Mouse (Mus musculus) cerebellum, adult 8-10 months (tissue): ENCODE measurements around the gene Zranb1.

ENCODE experiments used
- DNase-seq: peaks from one replicate; pipeline ENCODE4 v3.0.0; 2022

The Zranb1 gene

DNA sequence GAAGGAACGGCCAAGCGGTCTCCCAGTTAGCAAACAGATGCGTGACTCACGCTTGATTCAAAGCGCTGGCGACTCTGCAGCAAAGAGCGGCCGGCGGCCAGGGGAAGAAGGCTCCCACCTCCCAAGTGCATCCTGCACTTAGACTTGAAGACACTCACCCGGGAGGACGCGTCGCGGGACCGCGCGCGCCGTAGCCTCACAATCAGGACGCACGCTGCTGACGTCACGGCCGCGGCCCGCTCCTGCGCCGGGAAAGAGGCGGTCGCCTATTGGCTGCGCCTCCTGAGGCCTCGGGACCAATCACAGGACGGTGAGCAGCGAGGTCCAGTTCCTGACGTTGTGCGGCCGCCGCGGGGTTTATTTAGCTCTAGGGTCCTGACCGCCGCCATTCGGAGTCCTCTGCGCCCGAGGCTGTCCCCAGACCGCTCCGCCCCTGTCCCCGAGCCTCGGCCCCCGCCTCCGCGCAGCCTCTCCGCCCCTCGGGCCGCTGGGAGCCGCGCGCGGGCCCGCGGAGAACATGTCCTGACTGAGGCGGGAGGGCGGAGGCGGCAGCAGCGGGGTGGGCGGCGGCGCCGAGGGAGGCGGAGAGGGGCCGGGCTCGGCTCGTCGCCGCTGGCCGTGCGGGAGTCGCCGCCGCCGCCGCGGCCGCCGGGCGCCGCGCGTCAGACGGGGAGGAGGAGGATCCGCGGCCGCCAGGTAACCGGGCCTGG is at the start of gene Zranb1:
Gene Zranb1, plus strand, starts transcription at position 293 of the 710 bp plus-strand sequence.
- DNase-seq = peak; percentile 98

DNA sequence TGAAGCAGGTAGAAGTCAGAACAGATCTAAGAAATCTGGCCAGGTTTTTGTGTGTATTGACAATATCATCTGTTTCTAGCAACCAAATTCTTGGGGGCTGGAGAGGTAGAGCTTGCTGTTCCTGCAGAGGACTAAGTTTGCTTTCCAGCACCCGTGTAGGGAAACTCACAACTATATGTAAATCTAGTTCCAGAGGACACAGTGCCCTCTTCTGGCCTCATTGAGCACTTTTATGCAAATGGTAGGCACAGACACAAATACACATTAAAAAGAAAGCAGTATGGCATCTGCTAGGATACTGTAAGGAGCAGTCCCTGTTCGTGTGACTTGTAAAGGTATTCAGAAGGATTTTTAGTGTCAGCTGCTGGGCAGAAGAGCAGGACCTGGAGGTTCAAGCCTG is 48.6 kb upstream of the Zranb1 start:
- DNase-seq = no peak

DNA sequence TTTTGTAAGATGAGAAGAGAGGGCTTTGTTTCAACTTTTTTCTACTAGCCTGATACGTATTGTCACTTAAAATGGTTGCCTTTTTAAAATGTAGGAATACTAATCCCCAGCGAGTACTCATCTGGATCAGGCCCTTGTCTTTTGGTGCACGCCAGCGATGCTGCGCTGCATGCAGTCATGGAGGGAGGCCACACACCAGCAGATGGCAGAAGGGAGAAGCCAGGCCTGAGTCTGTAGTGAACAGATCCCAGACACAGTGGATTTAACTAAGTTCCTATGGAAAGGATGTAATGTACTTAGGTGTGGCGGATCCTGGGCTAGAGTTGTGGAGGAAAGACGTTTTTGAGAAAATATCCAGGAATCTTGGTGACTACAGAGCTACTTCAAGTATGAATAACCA is 46.9 kb upstream of the Zranb1 start:
- no peak for DNase-seq

DNA sequence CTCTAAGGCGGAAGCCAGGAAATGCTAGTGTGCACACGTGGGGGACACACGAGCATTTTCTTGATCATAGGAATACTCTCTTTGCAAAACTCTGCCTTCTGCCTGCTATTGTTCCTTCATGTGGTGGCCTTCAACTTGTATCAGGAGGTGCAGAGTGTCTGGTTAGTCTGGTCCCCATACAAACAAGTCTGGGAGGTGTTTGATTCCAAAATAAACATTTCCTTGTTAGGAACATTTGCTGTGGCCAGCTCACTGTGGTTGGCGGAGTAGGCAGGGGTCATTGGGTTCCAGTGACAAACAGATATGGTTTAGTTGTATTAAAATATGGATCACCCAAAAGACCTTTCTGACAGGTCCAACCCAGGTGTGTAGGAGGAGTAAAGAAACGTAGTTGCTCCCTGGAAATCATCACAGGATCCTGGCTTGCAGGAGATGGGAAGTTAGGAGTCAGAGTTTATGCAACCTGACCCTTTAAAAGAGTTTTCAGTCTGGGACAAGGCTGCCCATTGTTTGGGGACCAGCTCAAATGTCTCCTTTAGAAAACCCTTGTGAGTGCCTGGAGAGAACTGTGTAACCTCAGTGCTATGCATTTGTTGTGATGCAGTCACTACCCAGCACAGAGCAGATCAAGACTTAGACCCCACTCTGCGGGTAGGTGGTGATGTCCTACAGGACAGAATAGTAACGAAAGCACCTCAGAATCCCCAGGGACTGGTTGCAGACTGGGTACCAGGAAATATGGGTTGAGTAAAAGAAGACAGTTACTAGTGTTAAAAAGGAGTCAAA is 43.7 kb upstream of the Zranb1 start:
- no peak for DNase-seq

DNA sequence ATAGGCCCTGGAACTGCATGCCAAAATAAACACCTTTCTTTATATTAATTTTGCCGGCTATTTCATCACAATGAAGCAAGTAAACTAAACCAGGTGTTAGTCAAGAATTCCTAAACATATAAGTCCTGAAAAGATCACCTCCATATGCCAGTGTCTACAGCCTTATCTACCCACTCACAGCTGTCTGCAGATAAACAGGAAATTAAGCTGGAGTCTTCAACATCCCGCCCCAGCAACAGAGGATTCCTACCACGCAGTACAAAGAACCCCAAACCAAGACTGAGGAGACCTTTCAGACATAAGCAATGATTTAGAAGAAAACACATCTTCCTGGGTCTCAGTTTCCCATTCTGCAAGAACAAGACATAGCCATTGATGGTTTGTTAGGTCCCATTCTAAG is 42.9 kb upstream of the Zranb1 start:
- DNase-seq = no peak

DNA sequence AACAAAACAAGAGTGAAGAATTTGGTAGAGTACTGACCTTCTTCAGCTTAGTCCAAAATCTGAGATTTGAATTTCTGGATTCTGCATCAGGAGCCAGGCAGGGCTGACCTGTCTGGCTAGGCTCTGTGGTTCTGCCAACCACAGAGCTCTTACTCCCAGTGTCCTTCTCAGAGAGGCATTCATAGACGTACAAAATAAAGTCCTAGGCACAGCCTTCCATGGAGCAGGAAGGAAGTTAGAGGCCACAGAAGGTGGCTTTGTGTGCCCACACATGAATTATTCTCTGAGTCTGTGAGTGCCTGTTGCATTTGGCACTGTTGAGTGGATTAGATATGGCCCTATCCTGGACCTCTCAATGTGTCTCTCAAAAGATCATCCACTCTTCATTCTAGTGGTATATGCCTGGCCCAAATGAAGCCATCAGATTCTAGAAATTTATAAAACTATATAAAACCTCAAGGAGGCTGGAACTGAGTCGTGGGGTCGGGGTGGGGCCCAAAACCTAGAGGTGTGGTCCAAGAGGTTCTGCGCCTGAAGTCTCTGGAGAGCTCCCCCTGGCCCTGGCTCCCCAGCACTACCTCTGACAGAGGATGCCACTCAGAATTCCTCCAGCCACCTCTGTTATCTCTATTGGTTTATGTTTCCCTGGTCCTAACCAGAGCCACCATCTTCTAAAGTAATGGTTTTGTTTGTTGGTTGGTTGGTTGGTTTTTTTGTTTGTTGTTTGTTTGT is 42.3 kb upstream of the Zranb1 start:
- DNase-seq = no peak

DNA sequence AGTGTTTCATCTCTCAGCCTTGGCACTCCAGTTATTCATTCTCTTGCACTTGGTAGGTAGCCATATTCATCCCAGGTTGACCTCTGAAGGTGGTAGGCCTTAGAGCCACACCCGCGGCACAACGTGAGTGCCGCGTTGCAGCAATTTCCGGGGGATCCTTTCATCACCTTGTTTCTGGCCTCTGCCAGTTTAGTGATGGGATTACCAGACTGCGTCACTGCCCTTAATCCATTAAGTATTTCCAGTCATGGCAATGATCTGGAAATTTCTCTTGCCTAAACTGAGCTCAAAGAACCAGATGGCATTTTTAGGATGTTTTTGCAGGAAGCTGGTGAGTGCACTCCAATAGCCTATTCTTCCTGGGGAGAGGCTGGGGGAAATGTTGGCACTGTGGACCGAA is 41.3 kb upstream of the Zranb1 start:
- no peak for DNase-seq

DNA sequence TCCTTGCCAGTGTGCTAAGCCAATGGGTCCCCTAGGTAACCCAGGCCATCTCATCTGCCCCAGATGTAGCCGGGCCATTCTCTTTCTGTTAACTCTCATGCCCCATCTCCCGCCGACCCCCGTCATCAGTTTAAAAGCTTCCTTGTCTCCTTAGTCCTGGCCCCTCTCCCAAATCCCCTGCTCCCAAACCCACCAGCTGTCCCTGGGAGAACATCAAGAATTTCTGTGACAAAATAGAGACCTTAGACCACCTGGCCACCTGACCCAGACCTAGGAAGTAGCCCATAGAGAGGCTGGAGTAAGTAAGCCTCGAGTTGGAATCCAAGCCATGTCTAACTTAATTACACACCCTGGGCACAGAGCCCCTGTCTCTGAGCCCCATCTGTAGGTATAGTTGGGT is 40.7 kb upstream of the Zranb1 start:
- no peak for DNase-seq

DNA sequence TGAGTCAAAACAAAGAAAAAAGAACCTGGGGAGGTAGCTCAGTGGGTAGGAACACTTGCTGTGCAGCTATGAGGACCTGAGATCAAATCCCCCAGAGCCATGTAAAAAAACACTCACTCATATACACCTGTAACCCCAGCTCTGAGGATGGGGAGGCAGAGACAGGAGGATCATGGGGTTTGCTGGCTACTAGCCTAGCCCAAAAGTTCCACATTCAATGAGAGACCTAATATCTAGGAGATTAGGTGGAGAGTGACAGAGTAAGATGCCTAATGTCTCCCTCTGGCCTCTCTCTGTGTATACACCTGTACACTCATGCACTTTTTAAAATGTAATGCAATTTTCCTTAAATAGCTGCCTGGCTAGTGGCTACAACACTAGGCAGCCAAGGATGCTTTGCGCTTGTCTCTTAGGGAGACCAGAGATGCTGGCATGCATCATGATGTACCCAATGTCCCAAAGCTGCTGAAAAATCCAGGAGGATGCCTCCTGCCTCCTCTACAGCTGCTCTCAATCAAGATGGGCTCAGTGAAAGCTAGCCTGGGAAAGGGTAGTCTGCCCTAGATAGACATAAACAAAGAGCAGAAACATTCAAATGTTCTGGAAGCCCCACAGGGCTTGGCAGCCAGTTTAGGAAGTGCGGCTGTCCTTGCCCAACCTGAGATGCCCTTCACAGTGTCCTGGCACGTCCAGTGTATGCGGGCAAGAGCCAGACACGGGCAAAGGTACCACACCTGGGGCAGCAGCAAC is 39.2 kb upstream of the Zranb1 start:
- peak; percentile 85 for DNase-seq

DNA sequence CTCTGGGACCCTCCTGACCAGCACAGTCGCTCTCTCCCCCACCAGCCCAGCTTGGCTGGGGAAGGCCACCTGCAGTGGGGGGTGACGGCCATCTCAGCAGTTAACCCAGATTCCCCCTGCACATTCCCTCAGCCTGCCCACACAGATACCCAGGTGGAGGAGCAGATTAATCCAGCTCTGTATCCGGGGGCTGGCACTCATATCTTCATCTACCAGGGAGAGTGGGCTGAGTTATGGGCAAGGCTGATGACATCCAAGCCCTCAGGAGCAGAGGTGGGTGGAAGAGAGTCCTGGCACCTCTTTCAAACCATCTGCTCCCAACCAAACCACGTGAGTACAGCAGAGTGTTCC is 38.7 kb upstream of the Zranb1 start:
- peak; percentile 86 for DNase-seq

DNA sequence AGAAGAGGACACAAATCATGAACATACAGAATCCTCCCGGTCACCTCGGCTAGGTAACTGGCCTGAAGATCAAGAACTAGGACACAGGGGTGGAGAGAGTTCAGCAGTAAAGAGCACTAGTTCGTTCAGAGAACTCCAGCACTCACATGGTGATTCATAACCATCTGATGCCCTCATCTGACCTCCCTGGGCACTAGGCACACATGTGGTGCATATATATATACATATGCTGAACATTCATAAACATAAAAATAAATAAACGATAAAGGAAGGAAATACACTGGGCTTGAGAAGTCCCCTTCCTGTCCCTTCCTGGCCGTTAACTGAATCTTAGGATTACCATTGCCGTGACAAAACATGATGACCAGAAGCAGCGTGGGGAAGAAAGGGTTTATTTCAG is 38.1 kb upstream of the Zranb1 start:
- DNase-seq = no peak

DNA sequence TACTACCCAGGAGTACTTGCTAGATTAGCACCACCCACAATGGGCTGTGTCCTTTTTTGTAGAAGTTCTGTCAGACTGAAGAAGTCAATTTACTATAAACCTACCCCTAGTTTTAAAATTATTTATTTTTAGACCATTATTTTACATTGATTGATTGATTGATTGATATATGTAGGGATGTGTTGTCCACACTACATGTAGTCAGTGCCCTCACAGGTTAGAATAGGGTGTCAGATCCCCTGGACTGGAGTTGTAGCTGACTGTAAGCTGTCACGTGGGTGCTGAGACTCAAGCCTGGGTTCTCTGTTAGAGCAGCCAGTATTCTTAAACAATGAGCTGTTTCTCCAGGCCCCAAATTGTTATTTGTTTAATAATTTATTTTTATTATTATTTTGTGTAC is 37.6 kb upstream of the Zranb1 start:
- DNase-seq = no peak

DNA sequence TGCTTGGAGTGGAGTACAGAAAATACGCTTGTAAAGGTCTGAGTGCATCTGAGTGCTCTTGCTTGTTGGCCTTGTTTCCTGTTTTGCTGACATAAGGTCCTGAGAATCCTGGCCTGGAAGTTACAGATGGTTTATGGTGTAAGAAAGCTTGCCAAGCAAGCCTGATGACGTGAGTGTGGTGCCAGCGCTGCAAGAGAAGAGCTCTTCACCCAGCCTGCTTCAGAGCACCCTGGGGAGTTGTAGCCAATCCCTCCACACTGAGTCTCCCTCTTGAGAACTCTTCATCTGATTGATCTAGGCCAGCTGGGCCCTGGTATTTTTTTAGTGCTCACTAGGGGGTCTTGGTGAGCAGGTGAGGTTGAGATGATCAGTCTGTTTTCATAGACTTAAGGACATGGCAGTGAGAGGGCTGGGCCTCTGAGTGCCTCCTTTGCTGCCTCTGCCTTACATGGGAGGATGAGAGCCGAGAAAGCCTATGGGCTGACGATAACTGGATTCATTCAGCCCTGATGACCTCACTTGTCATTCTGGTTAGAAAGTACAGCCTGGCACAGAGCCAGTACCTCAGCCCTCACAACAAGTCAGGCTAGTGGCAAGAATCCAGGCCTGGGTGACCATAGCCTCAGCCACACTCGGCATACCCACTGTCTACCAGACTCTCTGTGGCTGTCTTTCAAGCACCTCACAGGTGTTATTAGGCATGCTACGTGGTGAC is 35.9 kb upstream of the Zranb1 start:
- DNase-seq = peak; percentile 67

DNA sequence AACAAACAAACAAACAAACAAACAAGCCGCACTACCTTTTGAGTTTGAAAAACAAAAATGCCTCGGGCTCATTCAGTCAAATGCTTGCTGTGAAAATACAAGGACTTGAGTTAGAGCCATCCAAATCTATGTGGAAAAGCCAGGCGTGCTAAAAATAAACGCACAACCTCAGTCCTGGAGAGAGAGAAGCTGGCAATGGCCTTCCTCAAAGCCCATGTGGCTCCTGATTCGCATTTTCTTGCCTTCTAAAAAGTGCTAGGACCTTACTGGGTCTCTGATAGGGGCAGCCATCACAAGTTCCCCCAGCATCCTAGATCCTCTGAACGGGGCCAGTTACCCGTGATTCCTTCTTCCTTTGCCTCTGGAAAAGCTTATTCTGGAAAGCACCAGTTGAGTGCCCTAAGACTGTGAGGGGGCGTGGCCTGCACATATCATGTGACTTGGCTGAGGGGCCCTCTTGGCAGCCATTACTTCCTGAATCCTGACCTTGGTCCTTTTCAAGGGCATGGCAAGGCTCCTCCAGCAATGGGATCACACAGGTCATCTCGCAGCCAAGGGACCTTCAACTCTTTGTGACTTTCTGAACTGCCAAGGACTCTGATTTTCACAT is 34.6 kb upstream of the Zranb1 start:
- no peak for DNase-seq

DNA sequence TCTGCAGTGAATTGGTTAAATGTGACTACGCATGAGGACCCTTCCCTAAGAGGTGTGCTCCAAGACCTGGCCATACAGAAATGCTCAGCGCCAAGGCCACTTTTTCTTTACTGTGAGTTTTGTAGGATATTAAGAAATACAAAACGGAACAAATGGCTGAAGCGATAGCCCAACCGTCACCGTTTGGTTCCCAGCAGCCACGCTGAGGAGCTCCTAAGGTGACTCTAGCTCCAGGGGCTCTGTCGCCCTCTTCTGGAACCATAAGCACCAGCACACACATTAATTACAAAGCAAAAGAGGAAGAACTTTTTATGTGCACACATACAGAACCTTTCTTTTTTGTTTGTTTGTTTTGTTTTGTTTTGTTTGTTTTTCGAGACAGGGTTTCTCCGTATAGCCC is 33.7 kb upstream of the Zranb1 start:
- DNase-seq = no peak

DNA sequence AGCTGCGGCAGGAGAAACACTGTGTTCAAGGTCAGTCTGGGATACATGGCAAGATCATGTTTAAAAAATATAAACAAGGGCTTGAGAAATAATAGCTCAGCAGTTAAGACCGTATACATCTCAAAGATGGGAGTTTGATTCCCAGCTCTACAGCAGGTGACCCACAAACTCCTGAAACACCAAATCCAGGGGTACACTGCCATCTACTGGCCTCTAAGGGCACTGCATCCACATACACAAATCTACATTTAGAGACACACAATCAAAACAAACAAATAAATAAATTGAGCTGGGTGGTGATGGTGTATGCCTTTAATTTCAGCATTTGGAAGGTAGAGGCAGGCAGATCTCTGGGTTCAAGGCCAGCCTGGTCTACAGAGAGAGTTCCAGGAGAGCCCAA is 32.7 kb upstream of the Zranb1 start:
- no peak for DNase-seq

DNA sequence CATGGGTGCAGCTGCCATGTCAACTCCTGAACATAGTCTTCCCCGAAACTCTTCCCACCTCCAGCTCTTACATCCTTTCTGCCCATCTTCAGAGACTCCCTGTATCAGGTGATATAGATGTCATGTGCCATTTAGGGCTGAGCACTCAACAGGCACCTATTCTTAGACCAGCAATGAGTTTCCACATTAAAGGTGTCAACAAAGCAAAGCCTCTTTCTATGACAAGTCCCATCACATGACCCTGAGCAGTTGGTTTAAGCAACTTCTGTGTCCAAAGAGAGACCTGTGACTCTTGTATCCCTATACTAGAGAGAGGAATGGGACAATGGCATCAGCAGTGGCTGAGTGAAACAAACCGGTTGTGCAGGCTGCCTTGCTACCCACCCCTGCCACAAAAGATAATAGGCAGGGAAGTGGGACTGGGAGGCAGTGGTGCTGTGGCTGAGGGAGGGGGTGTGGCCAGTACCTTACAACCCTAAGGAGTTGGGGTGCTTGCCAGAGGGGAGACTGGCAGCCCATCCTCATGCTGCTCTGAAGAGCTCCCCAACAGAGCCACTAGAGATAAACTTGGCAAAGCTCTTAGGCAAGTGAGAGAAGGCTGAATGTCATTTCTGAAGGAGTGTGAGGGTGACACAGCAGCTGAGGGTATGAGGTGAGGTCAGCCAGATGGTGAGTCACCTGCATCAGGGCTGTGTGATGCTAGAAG is 30.0 kb upstream of the Zranb1 start:
- no peak for DNase-seq

DNA sequence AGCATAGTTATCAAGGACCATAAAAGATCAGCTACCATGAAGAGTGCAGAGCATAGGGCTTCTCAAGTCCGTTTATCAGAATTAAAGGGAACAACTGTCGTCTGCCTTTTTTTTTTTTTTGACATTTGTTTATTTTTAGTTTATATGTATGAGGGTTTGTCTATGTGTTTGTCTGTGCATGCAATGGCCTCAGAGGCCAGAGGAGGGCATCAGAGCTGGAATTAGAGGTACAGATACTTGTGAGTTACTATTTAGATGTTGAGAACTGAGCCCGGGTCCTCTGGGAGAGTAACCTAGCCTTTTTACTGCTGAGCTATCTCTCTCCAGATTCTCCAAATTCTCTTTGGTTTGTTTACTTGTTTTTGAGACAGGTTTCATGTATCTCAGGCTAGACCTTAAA is 27.1 kb upstream of the Zranb1 start:
- no peak for DNase-seq

DNA sequence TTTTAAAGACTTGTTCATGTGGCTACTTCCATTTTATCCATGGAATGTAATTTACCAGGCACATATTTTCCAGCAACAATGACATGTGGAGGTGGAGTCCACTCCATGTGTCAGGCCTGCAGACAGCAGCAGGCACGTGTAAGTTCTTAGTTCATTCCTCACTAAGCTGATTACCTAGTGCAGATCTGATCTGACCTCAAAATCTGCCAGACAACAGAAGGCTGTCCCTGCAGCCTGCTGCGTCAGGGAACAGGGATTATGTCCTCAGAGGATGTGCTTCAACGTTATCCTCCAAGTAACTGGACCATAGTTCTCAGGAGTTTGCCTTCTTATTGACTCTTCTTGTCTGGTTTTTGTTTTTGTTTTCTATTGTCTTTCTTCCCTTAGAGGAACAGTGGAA is 9.0 kb upstream of the Zranb1 start:
- DNase-seq = no peak

DNA sequence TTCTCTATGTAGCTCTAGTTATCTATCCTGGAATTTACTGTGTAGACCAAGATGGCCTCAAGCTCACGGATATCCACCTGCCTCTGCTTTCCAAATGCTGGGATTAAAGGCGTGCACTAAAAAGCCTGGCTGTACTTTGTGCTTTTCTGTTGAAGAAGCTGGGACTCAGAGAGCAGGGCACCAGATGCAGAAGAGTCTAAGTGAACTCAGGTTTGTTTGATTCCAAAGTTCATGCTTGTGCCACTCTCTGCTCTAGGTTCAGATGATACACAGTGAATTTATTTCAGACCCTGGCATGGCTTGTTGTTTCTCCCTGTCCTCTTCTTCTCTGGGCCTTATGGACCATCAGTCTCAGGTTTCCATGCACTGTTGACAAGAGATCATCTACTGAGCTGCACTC is 5.7 kb upstream of the Zranb1 start:
- no peak for DNase-seq

DNA sequence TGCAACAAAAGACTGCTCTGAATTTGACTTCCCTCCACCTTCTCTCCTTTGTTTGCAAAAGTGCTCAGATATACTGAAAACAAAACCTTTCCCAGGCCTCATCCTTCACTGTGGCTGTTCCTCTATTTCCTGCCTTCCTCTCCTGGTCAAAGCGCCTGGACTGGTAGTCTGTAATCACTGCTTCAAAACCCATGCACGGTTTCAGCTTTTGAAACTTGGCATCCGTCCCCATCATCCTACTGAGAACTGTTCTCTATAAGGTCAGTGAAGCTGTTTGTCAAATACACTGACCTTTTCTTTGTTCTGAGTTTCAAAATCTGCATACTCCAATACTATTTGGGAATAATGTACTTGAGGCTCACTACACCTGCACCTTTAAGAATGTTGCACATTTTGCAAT is 3.7 kb upstream of the Zranb1 start:
- no peak for DNase-seq

DNA sequence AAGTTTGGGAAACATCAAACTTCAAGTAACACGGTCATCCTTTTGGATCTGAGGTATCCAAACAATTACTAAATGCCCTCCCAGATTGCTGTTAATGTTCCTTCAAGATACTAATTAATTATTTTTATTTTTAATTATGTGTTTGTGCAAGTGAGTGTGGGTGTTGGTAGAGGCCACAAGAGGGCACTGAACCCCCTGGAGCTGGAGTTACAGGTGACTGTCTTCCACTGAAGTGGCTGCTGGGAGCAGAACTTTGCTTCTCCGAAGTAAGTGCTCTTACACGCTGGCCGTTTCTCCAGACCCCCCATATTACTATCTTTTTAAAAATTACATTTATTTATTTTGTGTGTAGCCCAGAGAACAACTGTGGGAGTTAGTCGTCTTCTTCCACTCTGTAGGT is 887 bp upstream of the Zranb1 start:
- DNase-seq = no peak
